Mouse (Mus musculus) liver, embryonic 14.5 days (tissue): ENCODE results near the gene Nup107. TPM values are rescaled to one million over a fixed set of nuclear protein-coding genes. Genes with fewer than 3 reads are reported as not detected.

Experiments used
- ATAC-seq: fragments of 200-750 bp; cut with Nextera tagmentation; 2 replicates; pipeline ENCODE4 v1.8.0; 2017; ENCODE audit warnings: moderate number of reproducible peaks, mild to moderate bottlenecking, moderate library complexity; ENCODE audit not compliant: insufficient read depth
- DNase-seq, 3 experiments: peaks; one replicate each; pipeline ENCODE4 v3.0.0-alpha.2; 2012 to 2013; ENCODE audit warnings: low read depth in 3 of 3, low spot score in 3 of 3
- H3K27ac ChIP-seq: fragments of 300-500 bp; sonication (generic); 2 replicates; pipeline ENCODE4 v1.5.1; 2014; ENCODE audit warnings: moderate library complexity, mild to moderate bottlenecking, control low read depth, inconsistent platforms
- H3K27me3 ChIP-seq: fragments of 300-500 bp; sonication (generic); 2 replicates; pipeline ENCODE4 v1.6.1; 2014; ENCODE audit warnings: mild to moderate bottlenecking, low read length, moderate library complexity; ENCODE audit not compliant: control insufficient read depth, insufficient read depth
- H3K36me3 ChIP-seq: fragments of 300-500 bp; sonication (generic); replicated peaks from 2 replicates; pipeline ENCODE4 v1.6.1; 2014; ENCODE audit warnings: low read depth; ENCODE audit not compliant: control insufficient read depth, insufficient read depth
- H3K4me1 ChIP-seq, 2 experiments: fragments of 200-500 bp in 1 of 2; fragments of 300-500 bp in 1 of 2; sonication (generic) in 1 of 2; replicated peaks; 2 replicates each; pipeline ENCODE4 v1.6.1; 2012 to 2014; ENCODE audit warnings: antibody characterized with exemption in 1 of 2, inconsistent platforms in 1 of 2, low read length in 1 of 2; ENCODE audit not compliant: control insufficient read depth in 2 of 2, insufficient read depth in 2 of 2
- H3K4me2 ChIP-seq: fragments of 300-500 bp; sonication (generic); 2 replicates; pipeline ENCODE4 v1.6.1; 2014; ENCODE audit warnings: low read depth, mild to moderate bottlenecking, control low read depth, moderate library complexity
- H3K4me3 ChIP-seq, 2 experiments: fragments of 200-500 bp in 1 of 2; fragments of 300-500 bp in 1 of 2; sonication (generic) in 1 of 2; 2 replicates each; pipeline ENCODE4 v1.5.1; 2012 to 2014; ENCODE audit warnings: low read depth in 2 of 2, low read length in 2 of 2, mild to moderate bottlenecking in 2 of 2, control low read depth in 1 of 2, inconsistent platforms in 1 of 2, moderate library complexity in 1 of 2; ENCODE audit not compliant: insufficient read depth in 1 of 2
- H3K9ac ChIP-seq: fragments of 300-500 bp; sonication (generic); replicated peaks from 2 replicates; pipeline ENCODE4 v1.6.1; 2014; ENCODE audit warnings: mild to moderate bottlenecking, control low read depth, moderate library complexity
- H3K9me3 ChIP-seq: fragments of 300-500 bp; sonication (generic); 2 replicates; pipeline ENCODE4 v1.6.1; 2016; ENCODE audit warnings: low read length, mixed read lengths; ENCODE audit not compliant: control insufficient read depth
- CTCF ChIP-seq: IDR thresholded peaks from 2 replicates; pipeline ENCODE4 v1.5.1; 2016; ENCODE audit warnings: antibody characterized with exemption, low read depth, control low read depth
- EP300 ChIP-seq: IDR thresholded peaks from 2 replicates; pipeline ENCODE4 v1.6.1; 2016; ENCODE audit warnings: antibody characterized with exemption, low read depth
- WGBS: fragments of 180-500 bp; shearing (Covaris S2); extraction: QIAGEN DNeasy Blood & Tissue Kit; methylation state at CpG from one replicate; pipeline ENCODE4 v1.1.7; 2014; ENCODE audit not compliant: insufficient replicate concordance; 5-methylcytosine and 5-hydroxymethylcytosine counted together
- polyA plus RNA-seq, 2 experiments: library from polyadenylated mRNA; depleted of rRNA in 1 of 2; stranded (reverse) in 1 of 2; unstranded in 1 of 2; fragments of >200 nt; fragmentation: Nextera tagmentation in 1 of 2; extraction: Ambion mirVana in 1 of 2; gene quantifications; 2 replicates each; pipeline versions ENCODE4 v1.2.1 to v1.2.3; 2012 to 2014

The Nup107 gene
- polyA plus RNA-seq, 2 experiments, result 28.8 to 45.0 TPM

DNA sequence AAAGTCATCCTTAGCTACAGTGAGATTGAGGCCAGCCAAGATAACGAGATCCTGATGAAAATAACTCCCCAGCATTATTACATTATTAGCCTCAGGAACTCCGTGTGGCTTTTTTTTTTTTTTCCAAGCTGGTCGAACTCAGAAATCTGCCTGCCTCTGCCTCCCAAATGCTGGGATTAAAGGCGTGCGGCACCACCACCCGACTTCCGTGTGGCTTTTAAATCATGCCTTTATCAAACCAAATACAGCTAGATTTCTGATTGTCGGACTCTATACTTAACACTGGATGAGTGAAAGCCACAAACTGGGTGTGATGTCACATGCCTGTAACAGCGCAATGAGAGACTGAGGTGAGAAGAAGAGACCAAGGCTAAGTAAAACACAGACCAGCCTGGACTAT lies 79.6 kb downstream of the Nup107 start:
- Histone ChIP-seq H3K4me3 (no peak overlapping the region), H3K36me3 (no peaks in the 10 kb centered on the region; the same call in 1 of the 2 replicates), H3K27ac (no peak overlapping the region), H3K4me1 (peaks cover 0 to 13% of the 10 kb centered on the region in 2 experiments; a peak in 3 of 4 replicates), H3K9me3 (no peaks in the 10 kb centered on the region), H3K4me2 (no peak overlapping the region), H3K27me3 (no peaks in the 10 kb centered on the region), H3K9ac (no peak overlapping the region)
- no peak for TF ChIP-seq EP300
- DNase-seq (no peak), ATAC-seq (no peak)
- 81% methylated on average over 9 of the region's 9 CpGs for WGBS

DNA sequence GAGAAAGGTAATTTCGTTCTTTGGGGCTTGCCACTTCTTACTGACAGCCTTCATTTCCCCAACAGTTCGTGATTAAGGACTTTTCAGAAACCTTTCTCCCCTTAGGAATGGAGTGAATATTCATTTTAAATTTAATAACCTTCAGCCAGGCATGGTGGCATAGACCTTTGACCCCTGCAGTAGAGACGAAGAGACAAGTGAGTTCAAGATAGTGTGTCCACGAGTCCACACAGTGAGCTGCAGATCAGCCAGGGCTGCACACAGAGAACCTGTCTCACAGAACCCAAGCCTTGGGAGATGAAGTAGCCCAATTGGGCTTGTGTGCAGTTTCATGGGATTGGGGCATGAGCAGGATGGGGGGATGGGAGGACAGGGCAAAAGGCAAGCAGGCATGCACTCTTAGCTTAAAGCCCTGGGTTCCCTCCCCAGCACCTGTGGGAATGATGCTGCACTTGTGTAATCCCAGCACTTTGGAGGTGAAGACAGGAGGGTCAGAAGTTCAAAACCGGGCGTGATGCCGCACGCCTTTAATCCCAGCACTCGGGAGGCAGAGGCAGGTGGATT lies 80.2 kb downstream of the Nup107 start:
- TF ChIP-seq CTCF (no peak), EP300 (no peak)
- Histone ChIP-seq H3K9me3 (no peaks in the 10 kb centered on the region), H3K4me3 (no peak overlapping the region), H3K4me2 (no peak overlapping the region), H3K9ac (no peak overlapping the region), H3K4me1 (peaks cover 0 to 9% of the 10 kb centered on the region in 2 experiments; a peak in 3 of 4 replicates), H3K36me3 (peaks cover 3% of the 10 kb centered on the region; the same call in 1 of the 2 replicates), H3K27ac (no peak overlapping the region), H3K27me3 (no peaks in the 10 kb centered on the region)
- ATAC-seq (no peak), DNase-seq (no peak)
- WGBS, result 80% methylated on average over 9 of the region's 9 CpGs

DNA sequence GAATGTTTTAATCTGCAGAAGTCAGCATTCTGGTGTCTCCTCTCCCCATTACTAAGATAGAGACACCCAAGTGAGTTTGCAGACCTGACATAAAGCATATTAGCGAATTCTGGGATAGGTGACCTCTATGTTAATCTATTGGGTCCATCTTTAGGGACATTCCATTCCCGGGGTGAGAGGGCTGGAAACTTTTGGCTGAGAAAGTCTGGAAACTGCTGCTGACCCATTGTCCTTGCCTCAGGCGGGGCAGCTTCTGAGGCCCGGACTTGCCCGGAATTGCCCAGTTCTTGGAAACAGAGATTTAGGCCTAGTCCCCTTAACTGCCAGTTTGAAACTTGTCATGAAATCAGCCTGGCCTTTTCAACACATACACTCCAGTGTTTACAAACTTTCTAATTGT lies 81.1 kb downstream of the Nup107 start:
- Histone ChIP-seq H3K4me3 (peak overlapping the region in 1 of 2 experiments; percentile 94; a peak in 2 of 4 replicates), H3K27me3 (no peaks in the 10 kb centered on the region), H3K36me3 (peaks cover 11% of the 10 kb centered on the region; the same call in 1 of the 2 replicates), H3K4me2 (peak overlapping the region; percentile 73), H3K9ac (peak overlapping the region; percentile 71), H3K4me1 (peaks cover 0 to 9% of the 10 kb centered on the region in 2 experiments; a peak in 3 of 4 replicates), H3K27ac (no peak overlapping the region), H3K9me3 (no peaks in the 10 kb centered on the region)
- ATAC-seq (no peak), DNase-seq (no peak)
- WGBS, result 64% methylated on average over 5 of the region's 5 CpGs
- TF ChIP-seq CTCF, result no peak
- TF ChIP-seq EP300, result no peak

DNA sequence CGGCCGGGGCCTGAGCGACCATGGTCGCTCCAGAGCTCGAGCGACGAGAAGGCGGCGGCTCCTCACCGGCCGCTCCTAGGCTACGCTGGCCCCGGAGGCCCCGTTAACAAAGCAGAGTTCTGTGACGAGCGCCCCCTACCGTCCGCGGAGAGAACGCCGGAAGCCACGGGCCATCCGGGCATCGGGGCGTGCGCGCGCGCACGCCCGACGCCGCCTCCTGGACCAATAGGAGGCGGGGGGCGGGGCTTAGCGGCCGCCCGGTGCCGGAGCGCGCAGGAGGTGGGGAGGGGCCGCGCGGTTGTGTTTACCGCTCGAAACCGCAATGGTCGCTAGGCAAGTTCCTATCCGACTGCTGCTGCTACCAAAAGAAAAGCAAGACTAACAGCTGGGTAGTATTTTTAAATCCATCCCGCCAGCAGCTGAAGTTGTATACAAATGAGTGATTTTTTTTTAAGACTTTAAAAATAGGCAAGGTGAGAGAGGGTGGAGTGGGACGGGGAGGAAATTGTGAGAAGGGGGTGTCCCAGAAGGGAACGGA lies 81.8 kb downstream of the Nup107 start, which contains the start of gene Mdm2:
Gene Mdm2, minus strand, starts transcription at position 155 of the 538 bp plus-strand sequence.
- 1% methylated on average over 51 of the region's 52 CpGs for WGBS
- Histone ChIP-seq H3K27ac (peak within 1 kb of the TSS; percentile 79), H3K4me2 (peak within 1 kb of the TSS; percentile 77), H3K9ac (peak within 1 kb of the TSS; percentile 97), H3K4me3 (peak within 1 kb of the TSS; percentile 76 to 94), H3K4me1 (peaks cover 0 to 9% of the 10 kb centered on the region in 2 experiments; a peak in 3 of 4 replicates), H3K36me3 (peaks cover 12% of the 10 kb centered on the region), H3K27me3 (no peaks in the 10 kb centered on the region), H3K9me3 (no peaks in the 10 kb centered on the region)
- TF ChIP-seq CTCF (peak; percentile 83), EP300 (no peak)
- peak; percentile 94 for ATAC-seq
- DNase-seq, result peak; percentile 88

DNA sequence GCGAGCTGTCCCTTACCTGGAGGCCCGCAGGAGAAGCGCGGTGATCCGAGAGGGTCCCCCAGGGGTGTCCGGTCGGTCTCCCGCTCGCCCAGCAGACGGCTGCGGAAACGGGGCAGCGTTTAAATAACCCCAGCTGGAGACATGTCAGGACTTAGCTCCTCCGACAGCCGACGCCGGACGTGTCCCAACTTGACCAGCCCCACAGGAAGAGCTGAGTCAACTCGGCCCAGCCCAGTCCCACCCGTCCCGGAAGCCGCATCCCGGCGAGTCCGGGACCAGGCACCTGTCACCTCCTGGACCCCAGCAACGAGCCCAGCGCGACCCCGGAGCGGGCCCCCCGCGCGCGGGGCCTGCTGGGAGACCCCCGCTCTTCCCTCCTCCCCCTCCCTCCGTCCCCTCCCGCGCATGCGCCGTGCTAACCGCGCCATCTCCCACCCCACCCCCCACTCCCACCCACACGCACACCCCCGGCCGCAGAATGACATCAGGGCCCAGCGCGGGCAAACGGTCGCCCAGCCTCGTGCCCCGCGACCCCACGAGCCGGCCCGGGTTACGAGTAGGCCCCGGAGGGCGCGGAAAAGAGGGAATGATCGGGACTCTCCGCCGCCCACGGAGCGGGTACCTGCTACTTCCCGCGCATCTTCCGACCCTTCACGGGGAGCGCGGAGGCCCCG lies 82.4 kb downstream of the Nup107 start:
- Histone ChIP-seq H3K4me3 (peak overlapping the region; percentile 76 to 94), H3K4me1 (peaks cover 0 to 9% of the 10 kb centered on the region in 2 experiments; a peak in 3 of 4 replicates), H3K27ac (peak overlapping the region; percentile 79), H3K9me3 (no peaks in the 10 kb centered on the region), H3K9ac (peak overlapping the region; percentile 97), H3K36me3 (peaks cover 18% of the 10 kb centered on the region), H3K27me3 (no peaks in the 10 kb centered on the region), H3K4me2 (peak overlapping the region; percentile 77)
- peak; percentile 57 to 62 (median 59) for DNase-seq
- ATAC-seq, result peak; percentile 72
- under 1% methylated on average over 60 of the region's 71 CpGs for whole genome bisulfite sequencing
- TF ChIP-seq EP300 (no peak), CTCF (no peak)
